Mouse (Mus musculus) lung, adult 2 months (tissue): ENCODE measurements around the gene Rnf150. TPM values are rescaled to one million over a fixed set of nuclear protein-coding genes. Genes with fewer than 3 reads are reported as not detected.
A peak's percentile ranks its signal among the peaks of the same experiment; 100 is the strongest.

Experiments used
- DNase-seq: peaks from one replicate; pipeline ENCODE4 v3.0.0; 2022
- H3K4me1 ChIP-seq: fragments of 200-500 bp; 2 replicates; pipeline ENCODE4 v1.6.1; 2011; ENCODE audit warnings: low read length; ENCODE audit not compliant: control insufficient read depth, insufficient read depth
- H3K4me3 ChIP-seq: fragments of 200-500 bp; replicated peaks from 2 replicates; pipeline ENCODE3; 2011; ENCODE audit warnings: low read depth, mild to moderate bottlenecking, control low read depth, low read length; ENCODE audit errors: extremely low read depth
- CTCF ChIP-seq: fragments of 200-500 bp; IDR thresholded peaks from 2 replicates; pipeline ENCODE4 v1.5.1; 2011; ENCODE audit warnings: mild to moderate bottlenecking, low read length, control low read depth; ENCODE audit not compliant: insufficient read depth
- POLR2A ChIP-seq: fragments of 200-500 bp; IDR thresholded peaks from 2 replicates; pipeline ENCODE4 v1.6.1; 2011; ENCODE audit warnings: low read depth, mild to moderate bottlenecking, control low read depth, low read length, borderline replicate concordance; ENCODE audit errors: extremely low read depth
- WGBS: fragments of 180-500 bp; shearing (Covaris S2); methylation state at CpG from one replicate; pipeline ENCODE4 v1.1.7; 2018; 5-methylcytosine and 5-hydroxymethylcytosine counted together
- polyA plus RNA-seq: library from polyadenylated mRNA; depleted of rRNA; stranded (reverse); fragments of >200 nt; gene quantifications from 2 replicates; pipeline ENCODE4 v1.2.3, GENCODE M21; 2012

Rnf150 gene
- polyA plus RNA-seq, 1 experiment: 6.9 TPM

- 88% methylated on average over 3 of the region's 3 CpGs for WGBS
- TF ChIP-seq POLR2A: no peak
- no peak for TF ChIP-seq CTCF
- H3K4me1 ChIP-seq: no peaks in the 10 kb centered on the region
- no peak overlapping the region for H3K4me3 ChIP-seq
- no peak for DNase-seq
Measured at GRCm38 (mm10) chr8:82925286-82925685, 62.1 kb downstream of the Rnf150 start.

GRCm38 (mm10) chr8:82926518-82926917, 63.4 kb downstream of the Rnf150 start:
- 77% methylated on average over 5 of the region's 5 CpGs for WGBS
- H3K4me3 ChIP-seq: no peak overlapping the region
- TF ChIP-seq CTCF: no peak
- TF ChIP-seq POLR2A: no peak
- no peak for DNase-seq
- H3K4me1 ChIP-seq: no peaks in the 10 kb centered on the region

GRCm38 (mm10) chr8:82931554-82931953, 68.4 kb downstream of the Rnf150 start:
- no peak for DNase-seq
- TF ChIP-seq POLR2A (no peak), CTCF (no peak)
- WGBS: 80% methylated on average over 7 of the region's 7 CpGs
- Histone ChIP-seq H3K4me1 (no peaks in the 10 kb centered on the region), H3K4me3 (no peak overlapping the region)

DNA sequence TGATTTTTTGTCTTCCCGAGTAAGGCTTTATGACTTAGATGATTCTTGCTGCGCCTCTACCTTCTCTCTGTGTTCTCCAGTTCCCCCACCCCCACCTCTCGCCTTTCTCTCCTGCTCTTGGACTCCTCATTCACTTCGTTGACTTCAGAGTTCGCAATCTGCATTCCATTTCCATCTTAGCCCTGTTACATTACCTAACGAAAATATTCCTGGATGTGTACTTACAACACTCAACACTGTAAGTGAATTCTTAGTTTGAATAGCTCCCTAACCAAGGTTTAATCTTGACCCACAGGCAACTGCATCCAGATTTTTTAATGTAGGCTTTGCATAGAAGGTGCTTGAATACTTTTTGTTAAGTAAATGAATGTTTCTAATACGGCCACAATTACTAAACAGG, 73.0 kb downstream of the Rnf150 start:
- TF ChIP-seq POLR2A: no peak
- TF ChIP-seq CTCF: no peak
- Histone ChIP-seq H3K4me3 (no peak overlapping the region), H3K4me1 (no peaks in the 10 kb centered on the region; the same call in 1 of the 2 replicates)
- no peak for DNase-seq
- WGBS: 62% methylated on average over 7 of the region's 7 CpGs

DNA sequence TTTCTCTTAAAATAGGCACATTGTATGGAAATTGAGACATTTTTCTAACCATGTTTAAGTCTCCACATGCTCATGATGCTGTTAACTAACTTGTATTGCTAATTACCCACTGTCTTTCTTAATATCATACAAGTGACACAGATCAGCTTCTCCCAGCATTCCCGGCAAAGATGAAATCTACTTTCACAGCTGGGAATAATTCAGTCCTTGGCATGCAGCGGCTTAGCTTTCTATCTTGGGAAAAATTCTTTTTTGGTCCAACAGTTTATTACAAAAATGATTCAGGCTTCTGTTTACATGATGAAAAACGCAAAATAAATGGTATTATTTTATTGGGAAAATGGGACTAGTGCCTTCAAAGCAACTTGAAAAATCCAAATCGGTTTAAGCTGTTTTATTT, 73.7 kb downstream of the Rnf150 start:
- Histone ChIP-seq H3K4me1 (no peaks in the 10 kb centered on the region; the same call in 1 of the 2 replicates), H3K4me3 (no peak overlapping the region)
- 63% methylated on average over 4 of the region's 4 CpGs for WGBS
- no peak for TF ChIP-seq POLR2A
- TF ChIP-seq CTCF: no peak
- DNase-seq: no peak

- peak; percentile 13 for DNase-seq
- TF ChIP-seq CTCF (no peak), POLR2A (no peak)
- no peak overlapping the region for H3K4me3 ChIP-seq
Measured at GRCm38 (mm10) chr8:82939912-82940311, 76.8 kb downstream of the Rnf150 start.

GRCm38 (mm10) chr8:82943223-82944006, 80.3 kb downstream of the Rnf150 start:
- no peak for DNase-seq
- Histone ChIP-seq H3K4me1 (peaks cover 2% of the 10 kb centered on the region; the same call in 1 of the 2 replicates), H3K4me3 (no peak overlapping the region)
- no peak for TF ChIP-seq POLR2A
- TF ChIP-seq CTCF: no peak
- 47% methylated on average over 6 of the region's 6 CpGs for WGBS

More at GRCm38 (mm10) chr8:82939912-82940311, 76.8 kb downstream of the Rnf150 start:
- WGBS: 6% methylated on average over 6 of the region's 6 CpGs
- H3K4me1 ChIP-seq: peaks cover 2% of the 10 kb centered on the region; the same call in 1 of the 2 replicates

GRCm38 (mm10) chr8:82945867-82946266, 82.7 kb downstream of the Rnf150 start:
- no peak overlapping the region for H3K4me3 ChIP-seq
- DNase-seq: no peak
- H3K4me1 ChIP-seq: peaks cover 2% of the 10 kb centered on the region; the same call in 1 of the 2 replicates
- no peak for TF ChIP-seq POLR2A
- WGBS: 85% methylated on average over 3 of the region's 3 CpGs

DNA sequence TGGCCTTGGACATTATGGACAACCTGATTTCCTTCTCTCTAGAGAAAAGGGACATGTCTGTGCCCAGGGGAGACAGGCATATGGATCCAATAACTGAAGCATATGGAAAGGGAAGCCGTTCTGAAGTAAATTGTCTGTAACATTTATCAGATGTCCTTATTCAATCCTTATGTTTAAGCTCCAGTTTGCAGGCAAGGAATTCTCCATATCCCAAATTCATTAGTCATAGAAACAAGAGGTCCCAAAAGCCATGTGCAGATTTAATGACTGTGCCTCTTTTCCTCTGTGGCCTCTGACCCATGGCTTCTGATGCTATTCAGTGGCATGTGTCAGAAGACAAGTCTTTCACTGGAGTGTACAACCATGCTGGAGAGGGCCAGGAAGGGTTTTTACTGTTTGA, 83.5 kb downstream of the Rnf150 start:
- DNase-seq: no peak
- Histone ChIP-seq H3K4me1 (peaks cover 2% of the 10 kb centered on the region; the same call in 1 of the 2 replicates), H3K4me3 (no peak overlapping the region)
- WGBS: 76% methylated on average over 1 of the region's 1 CpGs
- TF ChIP-seq CTCF (no peak), POLR2A (no peak)

DNA sequence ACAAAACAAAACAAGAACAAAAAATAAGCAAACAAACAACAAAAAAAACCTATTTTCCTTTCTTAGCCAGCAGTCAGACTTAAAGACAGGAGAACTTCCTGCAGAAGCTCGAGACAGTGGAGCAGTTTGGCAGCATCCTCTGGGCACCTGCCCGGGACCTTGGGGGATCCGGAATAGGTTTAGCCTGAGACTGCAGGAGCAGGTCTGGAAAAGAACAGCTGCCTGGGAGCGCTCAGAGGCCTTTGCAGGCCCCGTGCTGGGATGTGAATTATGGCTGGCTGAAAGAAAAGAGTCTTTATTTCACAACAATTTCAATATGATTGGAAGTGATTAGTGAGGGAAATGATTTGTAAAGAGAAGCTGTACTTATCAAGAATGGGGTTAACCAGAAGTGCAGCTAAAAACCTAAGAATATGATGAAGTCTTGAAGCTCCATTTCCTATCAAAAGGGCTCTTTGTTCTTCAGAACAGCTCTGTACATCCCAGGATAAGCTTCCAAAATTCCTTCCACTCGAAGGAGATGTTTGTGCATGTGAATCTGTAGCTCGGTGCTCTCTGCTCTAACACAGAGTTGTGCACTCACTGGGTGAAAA, 92.1 kb downstream of the Rnf150 start:
- Histone ChIP-seq H3K4me1 (no peaks in the 10 kb centered on the region), H3K4me3 (no peak overlapping the region)
- 72% methylated on average over 7 of the region's 7 CpGs for WGBS
- DNase-seq: no peak
- TF ChIP-seq CTCF: no peak
- TF ChIP-seq POLR2A: no peak
